Mouse (Mus musculus) midbrain, embryonic 14.5 days (tissue): ENCODE data around the gene Strip2. TPM values are rescaled to one million over a fixed set of nuclear protein-coding genes. Genes with fewer than 3 reads are reported as not detected.

ENCODE experiments used
- ATAC-seq: fragments of 200-750 bp; cut with Nextera tagmentation; 2 replicates; pipeline ENCODE4 v1.8.0; 2017; ENCODE audit warnings: moderate number of reproducible peaks, moderate library complexity; ENCODE audit not compliant: low FRiP score, low TSS enrichment
- DNase-seq: peaks from one replicate; pipeline ENCODE4 v3.0.0-alpha.2; 2015
- H3K27ac ChIP-seq: fragments of 300-500 bp; sonication (generic); replicated peaks from 2 replicates; pipeline ENCODE4 v1.5.1; 2014; ENCODE audit warnings: mild to moderate bottlenecking, low read depth, low read length, moderate library complexity
- H3K27me3 ChIP-seq: fragments of 300-500 bp; sonication (generic); 2 replicates; pipeline ENCODE4 v1.6.1; 2014; ENCODE audit warnings: low read length, control low read depth, mixed read lengths; ENCODE audit not compliant: control insufficient read depth, insufficient read depth
- H3K36me3 ChIP-seq: fragments of 300-500 bp; sonication (generic); 2 replicates; pipeline ENCODE4 v1.6.1; 2014; ENCODE audit warnings: low read length, control low read depth; ENCODE audit not compliant: control insufficient read depth, insufficient read depth
- H3K4me1 ChIP-seq: fragments of 300-500 bp; sonication (generic); 2 replicates; pipeline ENCODE4 v1.6.1; 2014; ENCODE audit warnings: mild to moderate bottlenecking, antibody characterized with exemption, low read length, control low read depth; ENCODE audit not compliant: control insufficient read depth, insufficient read depth
- H3K4me2 ChIP-seq: fragments of 300-500 bp; sonication (generic); 2 replicates; pipeline ENCODE4 v1.6.1; 2014; ENCODE audit warnings: mild to moderate bottlenecking, low read length, moderate library complexity
- H3K4me3 ChIP-seq: fragments of 300-500 bp; sonication (generic); replicated peaks from 2 replicates; pipeline ENCODE4 v1.5.1; 2014; ENCODE audit warnings: low read depth, low read length
- H3K9ac ChIP-seq: fragments of 300-500 bp; sonication (generic); replicated peaks from 2 replicates; pipeline ENCODE4 v1.6.1; 2014; ENCODE audit warnings: mild to moderate bottlenecking, low read length, moderate library complexity
- H3K9me3 ChIP-seq: fragments of 300-500 bp; sonication (generic); 2 replicates; pipeline ENCODE4 v1.6.1; 2016; ENCODE audit warnings: low read length, control low read depth, mixed read lengths; ENCODE audit not compliant: control insufficient read depth
- WGBS: fragments of 180-500 bp; shearing (Covaris S2); extraction: QIAGEN DNeasy Blood & Tissue Kit; methylation state at CpG from one replicate; pipeline ENCODE4 v1.1.7; 2014; 5-methylcytosine and 5-hydroxymethylcytosine counted together
- polyA plus RNA-seq: library from polyadenylated mRNA; unstranded; fragments of >200 nt; fragmentation: Nextera tagmentation; extraction: Ambion mirVana; gene quantifications from 2 replicates; pipeline ENCODE4 v1.2.1, GENCODE M21; 2014

The Strip2 gene
- 2.8 and 2.9 TPM in 2 replicates for polyA plus RNA-seq

GRCm38 (mm10) chr6:29916530-29917382 is at the start of gene Strip2:
Strip2 (plus strand) TSS chr6:29917012.
- DNase-seq (peak; percentile 98), ATAC-seq (peak; percentile 98)
- under 1% methylated on average over 67 of the region's 67 CpGs for WGBS
- no peaks in the 10 kb centered on the region for H3K4me1 ChIP-seq
- H3K4me3 ChIP-seq = peak within 1 kb of the TSS; percentile 74
- no peaks in the 10 kb centered on the region for H3K36me3 ChIP-seq
- peaks cover 14% of the 10 kb centered on the region for H3K27me3 ChIP-seq
- H3K9ac ChIP-seq = peak within 1 kb of the TSS; percentile 60
- peak within 1 kb of the TSS; percentile 41; the same call in 1 of the 2 replicates for H3K27ac ChIP-seq
- peak within 1 kb of the TSS; percentile 90 for H3K4me2 ChIP-seq
- H3K9me3 ChIP-seq = no peaks in the 10 kb centered on the region

- DNase-seq (no peak), ATAC-seq (no peak)
- no peak overlapping the region for H3K9ac ChIP-seq
- 0 out of 2 replicates have a peak, but pooled peaks cover 7% of the 10 kb centered on the region for H3K36me3 ChIP-seq
- H3K4me2 ChIP-seq = no peak overlapping the region
- no peaks in the 10 kb centered on the region for H3K9me3 ChIP-seq
- H3K4me3 ChIP-seq = no peak overlapping the region
- H3K27ac ChIP-seq = no peak overlapping the region
- no peaks in the 10 kb centered on the region for H3K4me1 ChIP-seq
- no peaks in the 10 kb centered on the region for H3K27me3 ChIP-seq
- whole genome bisulfite sequencing = 66% methylated on average over 2 of the region's 2 CpGs
Measured at GRCm38 (mm10) chr6:29868341-29868895, 48.4 kb upstream of the Strip2 start.

GRCm38 (mm10) chr6:29873654-29874053 is 43.2 kb upstream of the Strip2 start:
- no peak overlapping the region for H3K9ac ChIP-seq
- no peak overlapping the region for H3K4me3 ChIP-seq
- H3K9me3 ChIP-seq = no peaks in the 10 kb centered on the region
- WGBS = 79% methylated on average over 2 of the region's 2 CpGs
- H3K36me3 ChIP-seq = peaks cover 11% of the 10 kb centered on the region; the same call in 1 of the 2 replicates
- H3K4me1 ChIP-seq = no peaks in the 10 kb centered on the region
- DNase-seq = no peak
- no peak overlapping the region for H3K27ac ChIP-seq
- ATAC-seq = no peak
- H3K4me2 ChIP-seq = no peak overlapping the region
- no peaks in the 10 kb centered on the region for H3K27me3 ChIP-seq

- Histone ChIP-seq H3K9me3 (no peaks in the 10 kb centered on the region), H3K27me3 (no peaks in the 10 kb centered on the region), H3K9ac (no peak overlapping the region), H3K36me3 (peaks cover 17% of the 10 kb centered on the region), H3K27ac (no peak overlapping the region), H3K4me1 (no peaks in the 10 kb centered on the region), H3K4me2 (no peak overlapping the region), H3K4me3 (no peak overlapping the region)
- DNase-seq (no peak), ATAC-seq (no peak)
- WGBS = 89% methylated on average over 5 of the region's 5 CpGs
Measured at GRCm38 (mm10) chr6:29875576-29875975, 41.2 kb upstream of the Strip2 start.

GRCm38 (mm10) chr6:29876782-29877181 is 40.0 kb upstream of the Strip2 start:
- 87% methylated on average over 4 of the region's 4 CpGs for WGBS
- peaks cover 10% of the 10 kb centered on the region for H3K36me3 ChIP-seq
- no peaks in the 10 kb centered on the region for H3K27me3 ChIP-seq
- no peak overlapping the region for H3K27ac ChIP-seq
- H3K4me1 ChIP-seq = no peaks in the 10 kb centered on the region
- ATAC-seq (no peak), DNase-seq (no peak)
- H3K9me3 ChIP-seq = no peaks in the 10 kb centered on the region
- H3K4me2 ChIP-seq = no peak overlapping the region
- H3K9ac ChIP-seq = no peak overlapping the region
- H3K4me3 ChIP-seq = no peak overlapping the region

- no peak overlapping the region for H3K4me3 ChIP-seq
- no peaks in the 10 kb centered on the region for H3K4me1 ChIP-seq
- H3K9ac ChIP-seq = no peak overlapping the region
- DNase-seq (no peak), ATAC-seq (no peak)
- H3K27ac ChIP-seq = no peak overlapping the region
- H3K27me3 ChIP-seq = no peaks in the 10 kb centered on the region
- H3K36me3 ChIP-seq = peaks cover 15% of the 10 kb centered on the region
- H3K9me3 ChIP-seq = no peaks in the 10 kb centered on the region
- no peak overlapping the region for H3K4me2 ChIP-seq
Measured at GRCm38 (mm10) chr6:29879579-29879978, 37.2 kb upstream of the Strip2 start.

- H3K36me3 ChIP-seq = peaks cover 15% of the 10 kb centered on the region
- ATAC-seq (no peak), DNase-seq (no peak)
- no peaks in the 10 kb centered on the region for H3K4me1 ChIP-seq
- H3K9me3 ChIP-seq = no peaks in the 10 kb centered on the region
- H3K27me3 ChIP-seq = no peaks in the 10 kb centered on the region
- no peak overlapping the region for H3K4me2 ChIP-seq
- WGBS = 92% methylated on average over 3 of the region's 3 CpGs
- no peak overlapping the region for H3K9ac ChIP-seq
- H3K27ac ChIP-seq = no peak overlapping the region
- no peak overlapping the region for H3K4me3 ChIP-seq
Measured at GRCm38 (mm10) chr6:29880796-29881195, 36.0 kb upstream of the Strip2 start.

GRCm38 (mm10) chr6:29881936-29882335 is 34.9 kb upstream of the Strip2 start:
- no peak for ATAC-seq
- Histone ChIP-seq H3K9me3 (no peaks in the 10 kb centered on the region), H3K4me3 (no peak overlapping the region), H3K36me3 (peaks cover 22% of the 10 kb centered on the region), H3K4me2 (no peak overlapping the region), H3K9ac (no peak overlapping the region), H3K4me1 (no peaks in the 10 kb centered on the region), H3K27me3 (no peaks in the 10 kb centered on the region), H3K27ac (no peak overlapping the region)
- 92% methylated on average over 2 of the region's 2 CpGs for WGBS
- DNase-seq = no peak

- H3K9me3 ChIP-seq = no peaks in the 10 kb centered on the region
- no peak overlapping the region for H3K4me3 ChIP-seq
- ATAC-seq (no peak), DNase-seq (no peak)
- no peak overlapping the region for H3K4me2 ChIP-seq
- no peak overlapping the region for H3K9ac ChIP-seq
- H3K27ac ChIP-seq = no peak overlapping the region
- WGBS = 89% methylated on average over 6 of the region's 6 CpGs
- H3K36me3 ChIP-seq = peaks cover 22% of the 10 kb centered on the region
- no peaks in the 10 kb centered on the region for H3K4me1 ChIP-seq
- H3K27me3 ChIP-seq = no peaks in the 10 kb centered on the region
Measured at GRCm38 (mm10) chr6:29882870-29883269, 33.9 kb upstream of the Strip2 start.
